Mouse (Mus musculus) ES-Bruce4 (cell line): ENCODE measurements around the gene Lbx2. TPM values are rescaled to one million over a fixed set of nuclear protein-coding genes. Genes with fewer than 3 reads are reported as not detected.

Experiments used
- H3K27ac ChIP-seq: 2 replicates; pipeline ENCODE4 v1.5.1; 2012; ENCODE audit warnings: low read length, inconsistent platforms; ENCODE audit not compliant: insufficient read depth
- H3K27me3 ChIP-seq: 2 replicates; pipeline ENCODE4 v1.6.1; 2012; ENCODE audit warnings: mild to moderate bottlenecking, low read length, inconsistent platforms; ENCODE audit not compliant: control insufficient read depth, poor library complexity, insufficient read depth, severe bottlenecking
- H3K36me3 ChIP-seq: 2 replicates; pipeline ENCODE4 v1.6.1; 2012; ENCODE audit warnings: inconsistent platforms, mild to moderate bottlenecking, low read length, moderate library complexity; ENCODE audit not compliant: control insufficient read depth, poor library complexity, insufficient read depth, severe bottlenecking
- H3K4me1 ChIP-seq: one replicate; pipeline ENCODE4 v1.8.1; 2011; ENCODE audit warnings: low read length; ENCODE audit not compliant: control insufficient read depth, insufficient read depth
- H3K4me3 ChIP-seq: 2 replicates; pipeline ENCODE4 v1.5.1; 2011; ENCODE audit warnings: low read depth, mild to moderate bottlenecking, low read length
- H3K9ac ChIP-seq: 2 replicates; pipeline ENCODE4 v1.6.1; 2012; ENCODE audit warnings: low read depth, mild to moderate bottlenecking, inconsistent platforms; ENCODE audit not compliant: poor library complexity, severe bottlenecking
- H3K9me3 ChIP-seq: replicated peaks from 2 replicates; pipeline ENCODE4 v1.6.1; 2012; ENCODE audit warnings: mild to moderate bottlenecking, low read length, inconsistent platforms; ENCODE audit not compliant: control insufficient read depth, poor library complexity, insufficient read depth, severe bottlenecking
- CTCF ChIP-seq: IDR thresholded peaks from one replicate; pipeline ENCODE4 v1.8.1; 2011; ENCODE audit warnings: low read depth, low read length
- EP300 ChIP-seq: IDR thresholded peaks from 2 replicates; pipeline ENCODE4 v1.6.1; 2011; ENCODE audit warnings: low read depth, low read length; ENCODE audit not compliant: insufficient read depth
- POLR2A ChIP-seq: IDR thresholded peaks from one replicate; pipeline ENCODE4 v1.8.1; 2011; ENCODE audit warnings: low read length; ENCODE audit not compliant: insufficient read depth
- polyA plus RNA-seq: library from polyadenylated mRNA; stranded (reverse); fragments of >200 nt; gene quantifications from 2 replicates; pipeline ENCODE4 v1.2.4, GENCODE M21; 2011; ENCODE audit warnings: low read depth; ENCODE audit not compliant: missing spikeins, insufficient read depth, insufficient read length

Gene Lbx2
- polyA plus RNA-seq, 1 experiment = not detected

DNA sequence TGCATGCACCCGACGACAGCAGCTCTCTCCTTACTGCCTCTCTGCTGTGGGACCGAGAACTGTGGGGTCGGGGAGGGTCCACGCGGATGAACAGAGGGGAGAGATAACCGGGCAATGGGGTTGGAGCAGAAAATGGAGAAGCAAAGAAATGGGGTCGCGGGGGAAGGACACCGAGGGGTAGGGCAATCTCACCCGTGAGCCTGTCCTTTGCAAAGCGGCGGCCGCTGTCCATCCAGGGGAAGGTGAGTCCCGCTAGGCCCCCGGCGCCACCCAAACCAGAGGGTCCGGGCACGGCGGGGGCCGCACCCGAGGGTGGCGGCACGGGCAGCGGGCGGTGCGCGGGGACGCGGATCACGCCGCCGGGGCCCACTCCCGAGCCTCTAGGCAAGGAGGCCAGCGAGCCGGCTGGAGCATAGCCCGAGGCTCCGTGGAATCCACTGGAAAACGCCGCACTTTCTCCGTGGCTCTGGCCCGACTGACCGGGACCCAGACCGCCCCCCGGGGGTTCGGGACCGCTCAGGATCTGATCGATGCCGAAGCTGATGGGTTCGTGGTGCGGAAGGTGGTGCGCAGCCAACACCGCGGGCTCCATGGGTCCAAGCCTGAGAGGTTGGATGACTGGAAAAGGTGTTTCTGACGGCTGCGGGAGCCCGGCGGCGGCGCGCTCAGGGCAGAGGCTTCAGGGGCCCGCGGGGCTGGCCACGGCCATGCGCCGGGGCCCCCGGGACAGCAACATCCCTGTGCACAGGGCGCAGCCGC lies 16.5 kb upstream of the Lbx2 start:
- H3K27me3 ChIP-seq = peaks cover 35% of the 10 kb centered on the region
- H3K9ac ChIP-seq = peak overlapping the region; percentile 71
- H3K4me1 ChIP-seq = no peaks in the 10 kb centered on the region
- H3K36me3 ChIP-seq = no peaks in the 10 kb centered on the region
- peak overlapping the region; percentile 65 for H3K4me3 ChIP-seq
- TF ChIP-seq CTCF (no peak), EP300 (no peak), POLR2A (no peak)
- H3K9me3 ChIP-seq = no peaks in the 10 kb centered on the region
- H3K27ac ChIP-seq = no peak overlapping the region

DNA sequence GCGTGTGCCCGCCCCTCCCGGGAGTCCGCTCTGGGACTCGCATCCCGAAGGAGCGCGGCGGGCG lies 16.1 kb upstream of the Lbx2 start, which contains the start of gene Tlx2:
Tlx2 (minus strand) TSS at position 47 of the 64 bp plus-strand sequence.
- Histone ChIP-seq H3K27ac (no peak within 1 kb of the TSS), H3K9ac (peak within 1 kb of the TSS; percentile 71), H3K4me3 (peak within 1 kb of the TSS; percentile 65), H3K4me1 (no peaks in the 10 kb centered on the region), H3K9me3 (no peaks in the 10 kb centered on the region), H3K36me3 (no peaks in the 10 kb centered on the region), H3K27me3 (peaks cover 35% of the 10 kb centered on the region)
- no peak for TF ChIP-seq EP300
- TF ChIP-seq CTCF = no peak
- TF ChIP-seq POLR2A = no peak

DNA sequence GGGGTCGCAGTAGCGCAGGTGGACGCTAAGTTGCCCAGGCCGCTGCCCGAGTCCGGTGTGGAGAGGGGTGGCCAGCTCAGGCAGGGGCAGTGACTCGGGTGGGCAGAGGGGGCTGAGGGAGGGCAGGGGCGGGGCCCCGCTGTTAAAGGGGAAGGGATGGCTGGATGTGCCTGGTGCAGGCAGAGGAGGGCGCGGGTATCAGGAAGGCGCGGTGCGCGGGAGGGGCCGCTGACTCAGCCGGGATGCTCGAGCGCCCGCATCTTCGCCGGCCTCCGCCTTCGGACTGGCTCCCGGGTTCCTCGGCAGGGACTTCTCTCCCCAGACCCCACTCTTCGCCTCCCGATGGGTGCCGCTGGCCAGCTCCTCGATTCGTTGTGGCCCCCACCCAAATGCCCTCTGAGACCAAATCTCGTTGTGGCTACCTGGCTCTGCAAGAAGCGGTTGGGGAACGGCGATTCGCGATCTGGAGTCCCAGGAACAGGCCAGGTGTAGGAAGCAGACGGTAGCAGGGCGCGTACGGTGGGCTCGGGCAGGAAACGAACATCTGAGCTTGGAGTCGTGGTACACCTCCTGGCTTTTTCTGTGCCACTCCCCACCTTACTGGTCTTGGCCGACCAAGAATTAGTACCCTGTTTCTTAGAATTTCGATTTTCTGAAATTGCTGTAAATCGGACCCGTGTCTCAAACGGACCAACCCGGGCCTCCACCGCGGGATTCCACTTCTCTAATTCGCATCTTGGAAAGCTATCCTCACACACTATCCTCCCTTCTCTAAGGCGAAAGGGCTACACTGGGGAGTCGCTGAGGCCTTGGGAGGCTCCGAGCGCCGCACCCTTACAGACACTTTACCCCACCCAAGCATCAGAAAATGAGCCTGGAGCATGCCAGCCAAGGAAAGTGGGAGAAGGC lies 15.6 kb upstream of the Lbx2 start:
- H3K4me1 ChIP-seq = no peaks in the 10 kb centered on the region
- peak overlapping the region; percentile 30 for H3K4me3 ChIP-seq
- H3K36me3 ChIP-seq = no peaks in the 10 kb centered on the region
- H3K27ac ChIP-seq = no peak overlapping the region
- no peaks in the 10 kb centered on the region for H3K9me3 ChIP-seq
- peak overlapping the region; percentile 71 for H3K9ac ChIP-seq
- H3K27me3 ChIP-seq = peaks cover 35% of the 10 kb centered on the region
- TF ChIP-seq CTCF (no peak), POLR2A (no peak), EP300 (no peak)

DNA sequence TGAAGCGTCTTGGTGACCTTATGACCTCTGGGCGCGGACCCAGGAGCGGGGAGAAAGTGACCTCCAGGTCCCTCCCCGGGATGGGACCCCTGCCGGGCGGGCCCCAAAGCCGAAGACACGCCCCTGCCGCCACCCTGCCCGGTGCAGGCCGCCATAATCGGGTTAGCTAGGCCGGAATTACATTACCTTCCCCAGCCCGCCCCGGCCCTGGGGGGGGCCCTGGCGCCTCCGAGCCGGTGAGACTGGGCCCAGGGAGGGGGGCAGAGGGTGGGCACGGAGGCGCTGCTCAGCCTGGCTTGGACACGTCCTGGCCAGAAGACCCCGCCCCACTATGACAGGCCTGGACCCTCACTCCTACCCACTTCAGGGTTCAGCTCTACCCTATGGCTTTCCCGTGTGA lies 14.9 kb upstream of the Lbx2 start:
- Histone ChIP-seq H3K9me3 (no peaks in the 10 kb centered on the region), H3K4me1 (no peaks in the 10 kb centered on the region), H3K9ac (no peak overlapping the region), H3K27me3 (peaks cover 35% of the 10 kb centered on the region), H3K4me3 (peak overlapping the region; percentile 30; the same call in 1 of the 2 replicates), H3K36me3 (no peaks in the 10 kb centered on the region), H3K27ac (no peak overlapping the region)
- TF ChIP-seq POLR2A (no peak), CTCF (no peak), EP300 (no peak)

DNA sequence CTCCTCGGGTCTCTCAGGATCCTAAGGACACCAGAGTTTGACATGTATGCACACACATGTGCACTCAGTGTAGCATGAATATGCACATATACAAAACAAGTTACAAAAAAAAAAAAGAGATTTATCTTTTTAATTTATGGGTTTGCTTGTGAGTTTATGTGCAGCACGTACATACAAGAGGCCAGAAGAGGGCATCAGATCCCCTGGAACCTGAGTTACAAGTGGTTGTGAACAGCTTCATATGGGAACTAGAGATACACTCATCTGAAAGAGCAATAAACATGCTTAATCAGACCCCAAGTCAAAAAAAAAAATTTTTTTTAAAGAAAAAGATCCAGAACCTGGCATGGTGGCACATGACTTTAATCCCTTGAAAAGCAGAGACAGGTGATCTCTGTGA lies 11.2 kb upstream of the Lbx2 start:
- peaks cover 11% of the 10 kb centered on the region for H3K27me3 ChIP-seq
- TF ChIP-seq POLR2A = no peak
- TF ChIP-seq CTCF = no peak
- no peak for TF ChIP-seq EP300
- H3K36me3 ChIP-seq = no peaks in the 10 kb centered on the region
- no peak overlapping the region for H3K27ac ChIP-seq
- no peak overlapping the region for H3K4me3 ChIP-seq
- no peak overlapping the region for H3K9ac ChIP-seq
- H3K9me3 ChIP-seq = no peaks in the 10 kb centered on the region
- H3K4me1 ChIP-seq = no peaks in the 10 kb centered on the region

DNA sequence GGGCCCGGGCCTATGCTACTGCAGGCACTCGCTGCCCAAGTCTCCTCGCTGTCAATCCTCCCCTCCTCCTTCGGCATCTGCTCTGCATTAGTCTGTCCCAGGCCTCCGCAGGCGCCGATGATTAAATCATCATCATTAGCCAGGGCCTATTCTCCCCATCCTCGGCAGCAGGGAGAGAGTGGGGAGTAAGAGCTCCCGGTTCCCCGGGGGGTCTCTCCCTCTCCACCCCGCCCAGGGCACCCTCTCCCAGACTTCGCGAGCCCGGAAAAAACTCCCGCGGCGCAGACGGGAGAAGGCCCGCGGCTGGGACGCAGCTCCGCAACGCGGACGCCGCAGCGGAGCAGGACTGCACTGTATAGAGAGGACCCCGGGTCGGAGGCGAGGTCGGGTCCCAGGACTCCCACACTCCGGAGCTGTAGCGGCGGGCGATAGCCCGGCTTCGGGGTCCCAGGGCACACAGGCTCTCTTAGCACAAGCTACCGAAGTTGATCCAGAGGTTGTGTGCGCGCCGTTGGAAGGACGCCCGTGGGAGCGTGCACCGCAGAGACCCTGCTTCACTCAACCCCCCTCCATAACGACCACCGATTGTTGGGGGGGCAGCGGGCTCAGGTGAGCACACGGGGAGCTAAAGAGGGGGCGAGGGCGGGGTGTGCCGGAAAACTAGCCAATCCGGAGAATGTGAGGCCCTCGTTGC lies 8.4 kb upstream of the Lbx2 start, which contains the start of gene Pcgf1:
Pcgf1 (plus strand) TSS at position 240 of the 694 bp plus-strand sequence.
- Histone ChIP-seq H3K9me3 (no peaks in the 10 kb centered on the region), H3K9ac (peak within 1 kb of the TSS; percentile 63), H3K27ac (no peak within 1 kb of the TSS), H3K36me3 (peaks cover 3% of the 10 kb centered on the region; the same call in 1 of the 2 replicates), H3K27me3 (no peaks in the 10 kb centered on the region), H3K4me3 (peak within 1 kb of the TSS; percentile 89), H3K4me1 (no peaks in the 10 kb centered on the region)
- no peak for TF ChIP-seq CTCF
- no peak for TF ChIP-seq EP300
- TF ChIP-seq POLR2A = no peak
